Mouse (Mus musculus): Measurements from ENCODE around the gene Timp2. TPM values are rescaled to one million over a fixed set of nuclear protein-coding genes. Genes with fewer than 3 reads are reported as not detected.

Gene Timp2
- total RNA-seq (2023; ENCODE audit: inconsistent age): 2.0 to 4.6 TPM (median 3.7 TPM) in 4 replicates

DNA sequence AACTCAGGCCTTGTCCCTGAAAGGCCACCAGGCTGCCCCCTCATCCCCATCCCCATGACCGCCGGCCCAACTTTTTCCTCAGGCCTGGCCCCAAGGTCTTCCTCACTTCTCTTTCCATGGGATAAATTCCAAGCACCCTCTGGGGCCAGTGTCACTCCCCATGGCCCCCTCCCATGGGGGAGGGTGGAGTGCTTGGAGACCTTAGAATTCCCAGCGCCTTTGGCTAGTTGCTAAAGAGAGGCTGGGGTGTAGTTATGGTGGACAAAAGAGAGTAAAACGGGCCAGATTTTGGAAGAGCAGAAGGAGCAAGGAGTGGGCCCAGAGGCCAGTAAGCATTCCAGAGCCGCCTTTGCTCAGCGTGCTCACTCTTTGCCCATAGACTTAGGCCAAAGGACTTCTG, at the start of gene Timp2:
Gene Timp2, minus strand, starts transcription at position 101 of the 400 bp plus-strand sequence.

DNA sequence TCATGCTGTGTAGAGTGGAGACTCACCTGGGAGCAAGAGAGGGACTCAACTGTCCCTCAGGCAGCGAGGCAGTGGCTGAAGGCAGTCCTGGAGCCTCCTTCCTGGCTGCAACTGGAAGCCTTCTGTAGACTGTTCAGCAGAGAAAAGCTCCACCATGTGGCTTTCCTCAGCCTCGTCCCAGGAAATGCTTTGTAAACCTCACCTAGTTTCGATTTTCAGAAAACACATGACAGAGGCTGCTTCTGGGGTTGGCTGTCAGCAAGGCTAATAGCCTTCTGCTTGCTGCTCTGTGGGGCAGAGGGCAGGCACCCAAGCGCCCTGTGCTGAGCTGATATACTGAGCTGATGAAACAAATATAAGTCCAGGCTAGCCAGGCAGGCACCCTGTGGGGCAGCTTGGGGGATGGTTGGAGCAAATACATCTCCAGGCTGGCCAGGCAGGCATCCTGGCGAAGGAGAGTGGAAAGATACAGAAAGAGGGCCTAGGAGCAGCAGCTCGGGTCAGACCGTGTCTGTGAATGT, 46.3 kb upstream of the Timp2 start, which contains the start of gene Lgals3bp:
Gene Lgals3bp, minus strand, starts transcription at position 333 of the 521 bp plus-strand sequence.

DNA sequence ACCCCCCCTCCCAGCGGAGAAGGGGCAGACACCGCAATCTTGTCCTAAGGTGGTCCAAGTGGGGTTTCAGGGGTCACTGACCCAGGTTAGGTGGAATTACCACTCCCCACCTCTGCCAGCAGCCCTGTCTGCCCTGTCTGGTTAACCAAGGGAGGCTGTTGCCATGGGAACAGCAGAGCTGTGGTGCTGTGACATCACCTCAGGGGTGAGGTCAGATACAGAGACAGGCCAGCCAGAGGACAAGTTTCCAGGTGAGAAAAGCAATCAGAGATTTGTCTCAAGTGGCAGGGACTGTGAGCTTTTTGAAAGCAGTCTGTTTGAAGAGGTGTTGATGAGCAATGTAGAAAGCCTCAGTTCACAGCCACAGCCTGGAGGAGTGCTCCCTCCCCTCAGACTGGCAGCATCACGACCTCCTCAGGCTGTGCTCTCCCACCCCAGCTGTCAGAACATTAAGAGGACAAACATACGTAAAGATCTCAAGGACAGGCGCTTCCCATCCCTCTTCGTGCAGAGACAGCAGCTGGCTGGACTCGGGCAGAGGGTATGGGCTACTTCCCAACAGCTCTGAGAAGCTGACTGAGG, 13.0 kb downstream of the Timp2 start, which contains the start of gene Cep295nl:
Gene Cep295nl, minus strand, starts transcription at position 101 of the 582 bp plus-strand sequence.

DNA sequence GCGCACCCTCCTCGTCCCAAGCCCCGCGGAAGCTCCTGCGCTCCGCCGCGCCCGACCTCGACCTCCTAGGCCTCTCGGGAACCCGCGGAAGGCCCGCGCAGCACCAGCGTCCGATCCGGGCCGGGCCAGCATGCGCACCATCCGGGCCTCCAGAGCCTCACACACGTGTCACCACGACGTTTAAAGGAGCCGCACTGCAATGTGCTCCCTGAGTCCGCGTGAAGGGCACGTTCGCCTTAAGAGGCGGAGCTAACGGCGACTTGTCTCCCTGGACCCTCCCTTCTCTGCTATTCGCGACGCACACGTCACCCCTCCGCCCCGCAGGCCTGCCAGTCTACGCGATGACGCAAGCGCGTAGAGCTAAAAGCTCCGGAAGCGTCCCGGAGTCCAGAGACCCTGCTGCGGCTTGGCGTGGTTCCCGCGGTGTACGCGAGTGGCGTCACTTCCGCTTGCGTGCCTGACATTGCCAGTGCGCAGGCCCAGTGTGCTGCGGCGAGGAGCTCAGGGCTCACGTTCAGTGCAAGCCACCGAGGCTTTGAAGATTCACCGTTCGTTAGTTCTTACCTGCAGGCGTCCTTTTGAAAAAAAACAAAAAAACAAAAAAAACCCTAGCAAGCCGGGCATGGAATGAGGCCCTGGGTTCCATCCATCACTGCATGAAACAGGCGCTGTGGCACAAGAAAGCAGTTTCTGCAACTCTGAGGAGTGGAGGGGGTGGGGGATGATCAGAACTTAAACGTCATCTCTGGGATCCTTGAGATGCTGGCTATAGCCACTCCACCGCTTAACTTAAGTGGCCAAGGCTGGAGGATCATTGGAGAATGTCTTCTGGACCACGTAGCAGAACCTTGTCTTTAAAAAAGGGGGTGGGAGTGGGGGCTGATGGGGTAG, 65.3 kb downstream of the Timp2 start, which contains the start of gene Usp36:
Gene Usp36, minus strand, starts transcription at position 246 of the 891 bp plus-strand sequence.

Other genes starting within 250 kb of the Timp2 start
- gene Dnah17, start 225.1 kb downstream of the Timp2 start, total RNA-seq (2023; ENCODE audit: inconsistent age): 0.93 to 1.2 TPM (median 1.1 TPM) in 4 replicates
- gene Cyth1, start 107.1 kb downstream of the Timp2 start, total RNA-seq (2023; ENCODE audit: inconsistent age): 242 to 279 TPM (median 261 TPM) in 4 replicates
- 50.4 to 58.2 TPM (median 54.8 TPM) in 4 replicates for gene Usp36, start 65.5 kb downstream of the Timp2 start, total RNA-seq (2023; ENCODE audit: inconsistent age)
- 0.27 to 0.58 TPM in 2 of 4 replicates, not detected in the others for gene Cep295nl, start 13.2 kb downstream of the Timp2 start, total RNA-seq (2023; ENCODE audit: inconsistent age)
- 15.0 to 25.1 TPM (median 17.9 TPM) in 4 replicates for gene Lgals3bp, start 46.4 kb upstream of the Timp2 start, total RNA-seq (2023; ENCODE audit: inconsistent age)
- 42.5 to 45.8 TPM (median 43.3 TPM) in 4 replicates for gene Cant1, start 63.3 kb upstream of the Timp2 start, total RNA-seq (2023; ENCODE audit: inconsistent age)
- gene C1qtnf1, start 72.5 kb upstream of the Timp2 start, total RNA-seq (2023; ENCODE audit: inconsistent age): not detected in 4 replicates
- 5.1 to 8.3 TPM (median 6.2 TPM) in 4 replicates for gene Engase, start 121.1 kb upstream of the Timp2 start, total RNA-seq (2023; ENCODE audit: inconsistent age)